In the genomic region with DNA sequence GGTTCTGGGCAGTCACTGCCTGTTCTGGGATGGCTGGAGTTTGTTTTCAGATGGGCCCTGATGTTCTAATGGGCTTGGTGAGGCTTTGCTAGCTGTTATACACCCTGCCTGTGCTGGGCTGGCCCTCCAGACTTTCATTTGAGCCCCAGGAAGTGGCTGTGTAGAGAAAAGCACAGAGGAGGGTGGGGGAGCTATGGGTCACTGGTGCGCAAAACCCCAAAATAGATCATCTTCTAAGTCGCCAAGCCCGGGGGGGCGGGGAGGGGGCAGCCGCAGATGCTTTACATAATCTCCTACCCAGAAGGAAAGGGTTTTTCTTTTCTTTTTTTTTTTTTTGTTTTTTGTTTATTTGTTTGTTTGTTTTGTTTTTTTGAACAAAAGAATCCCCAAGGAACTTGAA, we compare ENCODE assay signal across 21 mouse cellular contexts. TPM values are rescaled to one million over a fixed set of nuclear protein-coding genes. Genes with fewer than 3 reads are reported as not detected.
DNase-seq lines count a peak whose midpoint lies in the region; ATAC-seq and TF ChIP-seq lines count a peak whose summit lies in the region.
"Had no signal": no experiment of that assay in that cellular context is flagged by ENCODE, and none has a peak within 500 bp of the region (broad histone marks: within the 10 kb centered on the region; RNA-seq: fewer than 3 reads in every experiment).

No protein-coding gene starts in this region.

- TF ChIP-seq CTCF in Patski (IDR thresholded peaks at IDR 0.05), result no peak

- 59% methylated on average over 5 of the region's 5 CpGs for WGBS in heart, embryonic 16.5 days

- H3K9me3 ChIP-seq in heart, embryonic 16.5 days (replicated peaks; ENCODE audit: control insufficient read depth, low read length), result no peaks in the 10 kb centered on the region
- H3K9me3 ChIP-seq: forebrain, embryonic 10.5 days; hindbrain, embryonic 10.5 days; liver, embryonic 15.5 days; midbrain, embryonic 12.5 days; neural tube, embryonic 13.5 days had no signal

- no peak for ATAC-seq in heart, embryonic 16.5 days (replicated peaks; ENCODE audit: extremely low read depth, insufficient read depth, low FRiP score)
- ATAC-seq in Patski, result peak; percentile 15
- ATAC-seq: activated CD4-positive, CD25-positive, alpha-beta regulatory T cell, adult 4 months; hindbrain, postnatal 0 days; intestine, postnatal 0 days; lung, postnatal 0 days had no signal

- peak overlapping the region; percentile 18; the same call in 1 of the 2 replicates for H3K27ac ChIP-seq in heart, embryonic 16.5 days (ENCODE audit: low read length)
- H3K27ac ChIP-seq: forebrain, embryonic 10.5 days; hindbrain, embryonic 10.5 days; hindbrain, postnatal 0 days; liver, embryonic 15.5 days; midbrain, embryonic 12.5 days; neural tube, embryonic 13.5 days had no signal

- H3K36me3 ChIP-seq in heart, embryonic 16.5 days (ENCODE audit: control insufficient read depth, insufficient read depth), result no peaks in the 10 kb centered on the region
- H3K36me3 ChIP-seq: forebrain, embryonic 10.5 days; hindbrain, embryonic 10.5 days; liver, embryonic 15.5 days; midbrain, embryonic 12.5 days; neural tube, embryonic 13.5 days had no signal

- no peak overlapping the region for H3K4me3 ChIP-seq in heart, embryonic 16.5 days (ENCODE audit: low read length)
- H3K4me3 ChIP-seq: forebrain, embryonic 10.5 days; hindbrain, embryonic 10.5 days; liver, embryonic 15.5 days; midbrain, embryonic 12.5 days; neural tube, embryonic 13.5 days had no signal

- H3K27me3 ChIP-seq in heart, embryonic 16.5 days (ENCODE audit: control insufficient read depth, insufficient read depth, low read length), result no peaks in the 10 kb centered on the region
- H3K27me3 ChIP-seq in Patski, result no peaks in the 10 kb centered on the region
- H3K27me3 ChIP-seq: liver, embryonic 15.5 days; midbrain, embryonic 12.5 days; neural tube, embryonic 13.5 days had no signal

- CTCF ChIA-PET in Patski (lab: Charles Lee), result no interaction called here

- peaks cover 13% of the 10 kb centered on the region for H3K4me1 ChIP-seq in heart, embryonic 16.5 days (ENCODE audit: control insufficient read depth, insufficient read depth, low read length)
- H3K4me1 ChIP-seq: midbrain, embryonic 12.5 days had no signal

- intact Hi-C loops in heart, postnatal 36 days (cut with DNase I), result no loop called here

- in situ Hi-C loops in Patski (cut with MboI; ENCODE audit: low pct_unique_long_range_greater_than_20kb), result no loop called here

- H3K9ac ChIP-seq in heart, embryonic 16.5 days (ENCODE audit: low read length), result no peak overlapping the region
- H3K9ac ChIP-seq: liver, embryonic 15.5 days; midbrain, embryonic 12.5 days; neural tube, embryonic 13.5 days had no signal

- POLR2A ChIA-PET in Patski (lab: Charles Lee), result no interaction called here

- no peak overlapping the region for H3K4me2 ChIP-seq in heart, embryonic 16.5 days (ENCODE audit: low read depth, low read length)
- H3K4me2 ChIP-seq: liver, embryonic 15.5 days; midbrain, embryonic 12.5 days; neural tube, embryonic 13.5 days had no signal

- no peak for DNase-seq in heart, postnatal 36 days
- DNase-seq in A20 (ENCODE audit: low read depth, low spot score) (peak; percentile 96), Patski (ENCODE audit: low read depth, low spot score) (no peak)
- DNase-seq in spleen, adult 18-20 months, result peak; percentile 58 to 73
- no peak for DNase-seq in testis, postnatal 10 days (ENCODE audit: low spot score)
- DNase-seq in yolk sac, embryonic 10.5 days (ENCODE audit: low spot score), result no peak
- DNase-seq in urinary bladder, postnatal 4 days (ENCODE audit: low spot score in 2 of 2), result no peak
- DNase-seq: adrenal gland, postnatal 10 days; cerebellum, adult 18-20 months; cerebellum, postnatal 36 days; right cerebral cortex, postnatal 4 days had no signal

RNA-seq across cellular contexts. Expression of gene Plcg2, which starts 29.9 kb away (rescaled TPM):
- 7.0 and 7.2 TPM in 2 replicates for polyA plus RNA-seq in heart, embryonic 16.5 days (2015; fragmentation: Nextera tagmentation; extraction: Ambion mirVana)
- total RNA-seq in heart, postnatal 36 days (2021), result 1 to 10 TPM; 6.5 to 7.5 TPM
- polyA plus RNA-seq in Patski (2021), result 7.6 TPM

Comparison
In these comparisons a context has a peak if more than half of its experiments do, and no peak if none do; other contexts are left out.
1. DNase-seq: peak in A20 (single experiment) and spleen, adult 18-20 months (2 of 2); none in heart, postnatal 36 days (0 of 2), Patski (single experiment), testis, postnatal 10 days (single experiment), yolk sac, embryonic 10.5 days (single experiment) and urinary bladder, postnatal 4 days (0 of 2).